Mouse (Mus musculus) bone marrow, adult 2 months (tissue): ENCODE measurements around the gene Olfr555.

Source experiments
- CTCF ChIP-seq: fragments of 200-500 bp; IDR thresholded peaks from 2 replicates; pipeline ENCODE4 v1.5.1; 2011; ENCODE audit warnings: low read length, control low read depth; ENCODE audit not compliant: control insufficient read depth, insufficient read depth
- POLR2A ChIP-seq: fragments of 200-500 bp; IDR thresholded peaks from 2 replicates; pipeline ENCODE4 v1.6.1; 2011; ENCODE audit warnings: low read depth, mild to moderate bottlenecking, control low read depth, low read length, borderline replicate concordance; ENCODE audit not compliant: control insufficient read depth

- no peak for TF ChIP-seq CTCF
- TF ChIP-seq POLR2A: no peak
Measured at GRCm38 (mm10) chr7:102638132-102638531, 20.5 kb upstream of the Olfr555 start, which contains the start of gene Olfr554.
